Mouse (Mus musculus) embryonic fibroblast, embryonic 13.5 days (primary cell): ENCODE data around the gene Iqsec1. TPM values are rescaled to one million over a fixed set of nuclear protein-coding genes. Genes with fewer than 3 reads are reported as not detected.

Experiments used
- H3K27ac ChIP-seq: 2 replicates; pipeline ENCODE4 v1.5.1; 2012; ENCODE audit warnings: low read length, control low read depth, inconsistent platforms; ENCODE audit not compliant: insufficient read depth
- H3K4me1 ChIP-seq: 2 replicates; pipeline ENCODE4 v1.6.1; 2011; ENCODE audit warnings: low read length; ENCODE audit not compliant: control insufficient read depth, insufficient read depth
- H3K4me3 ChIP-seq: 2 replicates; pipeline ENCODE4 v1.5.1; 2011; ENCODE audit warnings: mild to moderate bottlenecking, control low read depth, low read length; ENCODE audit not compliant: insufficient read depth
- CTCF ChIP-seq: IDR thresholded peaks from 2 replicates; pipeline ENCODE4 v1.5.1; 2011; ENCODE audit warnings: mild to moderate bottlenecking, control low read depth, low read length, moderate library complexity, borderline replicate concordance; ENCODE audit not compliant: insufficient read depth
- POLR2A ChIP-seq: IDR thresholded peaks from 2 replicates; pipeline ENCODE4 v1.6.1; 2011; ENCODE audit warnings: low read depth, mild to moderate bottlenecking, control low read depth, low read length, moderate library complexity
- polyA plus RNA-seq: library from polyadenylated mRNA; stranded (reverse); fragments of >200 nt; gene quantifications from 2 replicates; pipeline ENCODE4 v1.2.4, GENCODE M21; 2011; ENCODE audit warnings: low read depth; ENCODE audit not compliant: missing spikeins, insufficient read length

The Iqsec1 gene
- polyA plus RNA-seq, 1 experiment: 56.0 TPM

DNA sequence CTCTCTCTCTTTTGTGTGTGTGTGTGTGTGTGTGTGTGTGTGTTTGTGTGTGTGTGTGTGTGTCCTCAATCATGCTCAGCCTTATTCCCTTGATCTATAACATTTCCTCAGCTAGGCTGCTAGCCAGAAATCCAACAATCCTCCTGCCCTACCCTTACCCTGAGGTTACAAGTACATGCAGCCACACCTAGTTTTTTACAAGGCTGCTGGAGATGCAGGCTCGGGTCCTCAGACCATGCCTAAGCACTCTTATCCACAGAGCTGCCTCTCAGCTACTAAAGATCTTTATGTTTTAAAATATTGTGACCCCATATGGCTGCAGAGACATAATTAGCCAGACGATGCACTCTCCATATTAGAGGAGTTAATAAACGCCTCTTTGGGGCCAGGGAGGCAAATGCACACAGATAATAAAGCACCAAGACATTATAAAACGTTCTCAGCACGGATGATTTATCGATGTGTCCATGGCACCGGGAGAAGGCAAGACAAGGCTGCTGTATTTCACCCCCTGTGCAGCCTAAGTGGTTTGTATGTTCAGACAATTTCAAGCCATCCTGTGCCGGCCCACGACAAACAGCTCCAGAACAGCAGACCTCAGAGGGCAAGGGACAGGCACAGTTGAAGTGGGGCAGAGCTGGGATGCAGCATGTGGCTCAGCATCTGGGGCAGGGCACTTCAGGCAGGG, 67.1 kb downstream of the Iqsec1 start:
- no peaks in the 10 kb centered on the region for H3K4me1 ChIP-seq
- no peak for TF ChIP-seq CTCF
- no peak for TF ChIP-seq POLR2A
- no peak overlapping the region for H3K4me3 ChIP-seq
- H3K27ac ChIP-seq: no peak overlapping the region

DNA sequence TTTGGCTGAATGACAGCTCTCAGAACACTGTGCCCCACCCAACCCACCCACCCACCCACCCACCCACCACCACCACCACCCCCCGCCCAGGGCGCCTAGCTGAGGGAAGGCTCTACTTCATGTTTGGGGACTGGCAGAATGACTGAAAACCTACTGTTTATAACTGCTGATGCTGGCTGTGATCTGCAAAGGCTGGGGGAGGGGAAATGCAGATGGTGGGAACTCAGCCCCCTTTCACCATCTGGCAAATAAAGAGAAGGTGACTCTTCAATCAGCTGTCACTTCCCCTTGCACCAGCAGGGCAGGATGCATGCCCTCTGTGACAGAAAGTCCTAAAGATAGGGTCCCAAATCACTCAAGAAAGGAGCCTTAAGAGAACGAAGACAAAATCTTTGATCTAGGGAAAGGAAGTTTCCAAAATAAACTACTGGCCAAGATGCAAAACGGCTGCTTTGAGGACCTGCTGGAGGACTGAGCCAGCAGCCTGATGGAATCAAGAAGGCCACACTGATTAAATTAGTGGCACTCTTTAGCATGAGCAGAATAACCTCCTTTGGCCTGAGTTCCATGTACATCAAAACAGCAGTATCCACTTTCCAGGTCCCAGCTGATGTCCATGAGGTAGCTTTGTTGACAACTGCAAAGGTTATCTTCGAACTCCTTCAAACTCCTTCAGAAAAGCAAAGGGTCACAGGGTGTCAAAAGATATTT, 67.8 kb downstream of the Iqsec1 start:
- H3K4me3 ChIP-seq: no peak overlapping the region
- no peaks in the 10 kb centered on the region for H3K4me1 ChIP-seq
- TF ChIP-seq POLR2A: no peak
- TF ChIP-seq CTCF: no peak
- no peak overlapping the region for H3K27ac ChIP-seq

DNA sequence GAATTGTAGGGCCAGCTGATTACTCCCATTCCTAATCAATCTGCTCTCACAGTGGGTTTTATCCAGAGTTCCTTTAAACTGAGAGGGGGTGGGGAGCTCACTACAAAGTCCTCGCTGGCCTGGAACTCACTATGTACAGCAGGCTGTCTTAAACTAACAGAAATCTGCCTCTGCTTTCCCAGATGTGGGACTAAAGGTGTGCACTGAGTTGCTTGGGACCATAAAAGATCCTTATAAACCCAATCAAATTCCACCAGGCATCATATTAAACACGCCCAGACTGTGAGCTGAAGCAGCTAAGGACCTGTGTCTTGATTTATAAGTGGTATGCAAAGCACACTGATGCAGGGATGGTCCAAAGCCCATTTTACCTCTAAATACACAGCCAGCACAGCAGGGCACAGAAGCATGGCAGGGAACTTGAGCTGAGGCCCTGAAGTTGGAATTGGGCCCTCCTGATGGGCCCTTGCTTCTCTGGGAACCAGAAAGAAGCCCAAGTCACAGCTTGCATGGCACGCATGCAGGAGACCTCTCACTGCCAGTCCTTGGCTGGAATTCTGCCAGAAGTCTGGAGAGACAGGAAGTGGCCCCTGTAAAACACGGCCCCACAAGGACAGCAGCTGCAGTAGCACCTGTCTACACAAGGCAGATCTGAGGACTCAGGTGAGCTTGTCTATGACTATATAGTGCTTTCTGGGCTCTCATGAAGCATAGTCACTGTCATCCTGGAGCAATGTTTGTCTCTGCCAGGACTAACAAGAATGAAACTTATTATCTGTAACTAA, 68.7 kb downstream of the Iqsec1 start:
- no peaks in the 10 kb centered on the region for H3K4me1 ChIP-seq
- TF ChIP-seq POLR2A: no peak
- no peak for TF ChIP-seq CTCF
- H3K4me3 ChIP-seq: no peak overlapping the region
- H3K27ac ChIP-seq: no peak overlapping the region

DNA sequence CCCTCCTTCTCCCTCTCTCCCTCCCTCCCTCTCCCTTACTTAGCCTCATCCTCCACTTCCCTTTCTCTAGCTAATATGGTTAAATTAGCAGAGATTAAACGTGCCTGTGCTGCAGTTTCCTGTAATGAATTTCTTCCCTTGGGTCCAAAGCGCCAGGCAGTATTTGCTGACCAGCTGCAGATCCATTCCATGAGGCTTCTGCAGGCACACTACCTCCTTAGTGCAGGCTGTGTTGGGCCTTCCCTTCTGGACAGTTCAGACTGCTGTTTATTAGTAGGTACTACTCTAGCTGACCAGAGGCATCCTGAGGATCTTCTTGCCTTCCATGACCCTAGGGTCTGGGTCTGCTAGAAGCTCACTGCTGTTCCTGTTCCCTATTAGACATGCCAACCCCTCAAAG, 72.9 kb downstream of the Iqsec1 start:
- no peak overlapping the region for H3K27ac ChIP-seq
- TF ChIP-seq POLR2A (no peak), CTCF (no peak)
- H3K4me3 ChIP-seq: no peak overlapping the region
- no peaks in the 10 kb centered on the region for H3K4me1 ChIP-seq

DNA sequence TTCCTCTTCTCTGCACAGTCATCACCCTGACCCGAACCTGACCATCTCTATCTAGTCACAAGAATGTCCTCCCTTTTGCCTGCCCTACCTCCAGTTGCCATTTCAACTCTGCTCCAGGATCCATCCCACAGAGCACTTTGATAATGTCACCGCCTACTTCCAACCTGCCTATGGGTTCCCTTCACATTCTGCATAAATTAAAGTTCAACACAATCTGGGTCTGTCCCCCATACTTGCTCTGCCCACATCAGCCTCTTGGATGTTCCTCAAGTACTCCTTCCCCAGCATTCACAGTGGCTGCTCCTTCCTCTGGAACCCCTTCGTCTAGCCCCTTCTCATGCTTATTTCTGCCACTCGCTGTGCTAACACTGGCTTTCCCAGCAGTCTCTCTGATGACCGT, 74.7 kb downstream of the Iqsec1 start:
- no peak for TF ChIP-seq CTCF
- no peak for TF ChIP-seq POLR2A
- H3K4me3 ChIP-seq: no peak overlapping the region
- no peaks in the 10 kb centered on the region for H3K4me1 ChIP-seq
- H3K27ac ChIP-seq: no peak overlapping the region

DNA sequence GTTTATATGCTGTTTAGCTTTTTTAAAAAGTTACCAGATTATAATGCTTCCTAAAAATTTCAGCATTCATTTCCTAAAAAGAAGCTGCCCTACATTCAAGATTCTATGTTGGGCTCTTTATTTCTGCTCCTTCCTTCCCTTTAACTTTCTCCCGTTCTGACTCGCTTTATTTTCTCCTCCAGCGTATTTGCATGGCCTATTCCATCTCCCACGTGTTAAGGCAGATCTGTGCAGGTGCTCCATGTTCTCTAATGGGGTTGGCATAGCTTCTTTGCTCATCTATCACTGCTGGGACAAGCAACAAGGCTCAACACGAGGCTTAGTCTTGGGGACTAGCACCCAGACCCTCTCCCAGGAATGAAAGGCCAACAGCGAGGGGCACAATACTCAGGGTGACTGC, 75.7 kb downstream of the Iqsec1 start:
- TF ChIP-seq POLR2A: no peak
- TF ChIP-seq CTCF: no peak
- Histone ChIP-seq H3K4me3 (no peak overlapping the region), H3K4me1 (no peaks in the 10 kb centered on the region), H3K27ac (no peak overlapping the region)

DNA sequence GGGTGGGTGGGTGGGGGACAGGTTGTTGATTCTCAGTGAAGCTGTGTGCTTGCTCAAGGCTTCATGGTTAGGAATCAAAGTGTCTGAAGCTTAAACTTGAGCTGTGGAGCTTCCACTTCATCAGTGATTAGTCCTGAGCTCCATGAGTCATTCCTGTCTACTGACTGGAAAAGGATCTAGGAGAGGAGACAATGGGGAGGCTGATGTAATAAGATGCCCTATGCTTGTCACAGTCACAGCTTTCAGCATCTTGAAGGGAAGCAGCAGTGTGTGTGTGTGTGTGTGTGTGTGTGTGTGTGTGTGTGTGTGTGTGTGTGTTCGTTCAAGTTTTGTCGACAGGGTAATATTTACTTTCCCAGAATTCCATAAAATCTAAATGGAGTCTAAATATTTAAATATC, 84.3 kb downstream of the Iqsec1 start:
- Histone ChIP-seq H3K4me1 (no peaks in the 10 kb centered on the region), H3K27ac (no peak overlapping the region), H3K4me3 (no peak overlapping the region)
- TF ChIP-seq CTCF (no peak), POLR2A (no peak)

DNA sequence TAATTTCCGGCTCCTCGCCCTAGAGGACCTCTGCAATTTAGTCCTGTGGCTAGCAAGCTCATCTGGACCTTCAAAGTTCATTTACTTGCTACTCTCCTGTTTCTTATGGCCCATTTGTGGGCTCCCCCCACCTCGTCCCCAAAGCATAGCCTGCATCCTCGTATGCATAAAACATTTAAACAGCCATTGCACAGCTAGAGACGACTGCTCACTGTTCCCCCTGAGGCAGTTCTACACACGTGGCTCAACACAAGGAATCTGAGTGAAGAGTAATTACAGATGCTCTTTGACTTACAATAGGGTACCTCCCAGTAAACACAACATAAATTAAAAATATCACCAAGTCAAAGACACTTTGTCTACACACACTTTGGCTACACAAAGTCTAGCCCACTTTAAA, 88.2 kb downstream of the Iqsec1 start:
- TF ChIP-seq CTCF: no peak
- TF ChIP-seq POLR2A: no peak

DNA sequence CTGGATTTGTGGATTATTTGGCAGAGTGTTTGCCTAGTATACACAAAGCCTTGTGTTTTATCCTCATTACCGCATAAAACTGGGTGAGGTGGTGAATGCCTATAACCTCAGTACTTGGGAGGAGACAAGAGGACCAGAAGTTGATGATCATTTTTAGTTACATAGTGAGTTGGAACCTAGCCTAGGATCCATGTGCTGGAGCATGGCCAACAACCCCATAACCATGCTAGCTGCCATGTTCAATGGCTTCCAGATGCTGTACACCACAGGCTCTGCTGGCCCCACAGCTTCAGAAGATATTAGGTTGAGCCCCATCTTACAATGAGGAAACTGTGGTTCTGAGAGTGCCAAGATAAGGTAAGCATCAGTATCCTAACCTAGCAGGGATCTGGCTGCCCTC, 89.2 kb downstream of the Iqsec1 start:
- TF ChIP-seq POLR2A (no peak), CTCF (no peak)
- Histone ChIP-seq H3K4me3 (no peak overlapping the region), H3K4me1 (no peaks in the 10 kb centered on the region), H3K27ac (no peak overlapping the region)

More for the DNA sequence above, 88.2 kb downstream of the Iqsec1 start:
- H3K27ac ChIP-seq: no peak overlapping the region
- no peak overlapping the region for H3K4me3 ChIP-seq
- H3K4me1 ChIP-seq: no peaks in the 10 kb centered on the region

DNA sequence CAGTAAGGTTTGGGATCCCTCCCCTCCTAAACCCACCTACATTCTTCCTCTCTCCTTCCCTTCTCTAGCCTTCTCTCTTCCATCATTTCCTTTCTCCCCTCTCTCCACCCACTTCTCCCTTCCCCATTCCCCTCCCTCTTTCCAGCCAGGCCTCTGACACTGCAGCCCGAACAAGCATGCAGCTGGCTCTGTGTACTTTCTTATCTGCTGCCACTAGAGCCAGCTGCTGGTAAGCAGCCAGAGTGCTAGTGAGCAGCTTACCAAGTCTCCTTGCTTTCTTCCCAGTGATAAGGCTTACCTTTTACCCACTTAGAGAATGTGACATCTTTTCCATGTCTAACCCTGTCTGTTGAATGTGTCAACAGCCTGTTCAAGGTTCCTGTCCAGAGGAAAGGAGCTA, 90.4 kb downstream of the Iqsec1 start:
- TF ChIP-seq POLR2A (no peak), CTCF (no peak)
- H3K4me3 ChIP-seq: no peak overlapping the region
- no peaks in the 10 kb centered on the region for H3K4me1 ChIP-seq
- H3K27ac ChIP-seq: no peak overlapping the region
